Mouse (Mus musculus) megakaryocyte, embryonic 14.5 days (primary cell): Measurements from ENCODE around the gene Slc35g2.

Source experiments
- FLI1 ChIP-seq: IDR thresholded peaks from 2 replicates; pipeline ENCODE4 v1.6.1; 2012; ENCODE audit warnings: low read length, inconsistent platforms, mixed read lengths
- GATA1 ChIP-seq: IDR thresholded peaks from 3 replicates; pipeline ENCODE4 v1.6.1; 2012; ENCODE audit warnings: mixed read lengths, low read length, inconsistent platforms, borderline replicate concordance

- TF ChIP-seq GATA1 (no peak), FLI1 (no peak)
Observed at GRCm38 (mm10) chr9:100599761-100600328, 29.0 kb upstream of the Slc35g2 start.
